Mouse (Mus musculus) MN1 (cell line): ENCODE results near the gene Cdk11b.
"Not testable (repeated sequence)": the region's sequence is repeated elsewhere in the genome, so short reads cannot be mapped to it uniquely, and the experiment has no call there.

ENCODE experiments used
- DNase-seq: peaks from one replicate; pipeline ENCODE4 v3.0.0-alpha.2; 2016; ENCODE audit warnings: low spot score

Gene Cdk11b

DNA sequence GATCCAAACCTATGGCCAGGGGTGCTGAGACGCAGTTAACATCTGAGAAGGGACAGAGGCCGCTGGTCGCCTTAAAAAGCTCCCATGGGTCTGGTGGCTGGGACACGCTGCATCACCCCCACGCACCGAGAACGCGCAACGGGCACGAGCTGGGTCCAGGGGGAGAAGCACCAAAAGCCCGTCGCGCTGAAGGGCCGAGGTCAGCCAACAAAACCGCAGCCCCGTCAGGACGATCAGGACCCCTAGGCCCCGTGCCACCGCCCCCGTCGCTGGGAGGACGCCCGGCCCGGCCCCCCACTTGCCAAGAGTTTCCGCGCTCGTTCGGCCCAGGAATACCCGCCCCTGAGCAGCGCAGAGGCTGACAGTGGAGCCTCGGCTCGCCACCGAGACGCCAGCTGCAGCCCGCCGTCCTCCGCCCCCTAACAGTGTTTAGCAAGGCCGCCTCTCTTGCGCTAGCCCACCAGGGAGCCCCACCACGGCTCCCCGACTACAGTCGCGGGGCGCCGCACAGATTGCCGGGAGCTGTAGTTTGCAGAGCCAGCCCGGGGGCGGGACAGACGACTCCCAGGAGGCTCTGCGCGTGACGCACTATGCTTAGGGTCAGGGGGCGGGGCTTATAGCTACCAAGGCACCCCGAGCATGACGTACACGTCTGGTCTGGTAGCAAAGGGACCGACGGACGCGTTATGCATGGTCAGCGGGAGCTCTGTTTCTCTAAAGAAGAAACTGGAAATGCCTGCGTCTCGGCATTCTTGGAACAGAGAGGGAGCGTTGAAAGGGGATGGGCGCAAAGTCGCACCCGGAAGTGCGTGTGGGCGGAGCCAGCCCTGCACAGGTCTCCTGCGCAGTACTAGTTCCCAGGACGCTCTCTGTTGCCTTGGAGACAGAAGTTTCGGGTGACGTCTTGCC is 44.3 kb downstream of the Cdk11b start, which contains the start of gene Mib2:
Mib2 (minus strand) TSS at position 510 of the 909 bp plus-strand sequence.
- peak; percentile 96 for DNase-seq

DNA sequence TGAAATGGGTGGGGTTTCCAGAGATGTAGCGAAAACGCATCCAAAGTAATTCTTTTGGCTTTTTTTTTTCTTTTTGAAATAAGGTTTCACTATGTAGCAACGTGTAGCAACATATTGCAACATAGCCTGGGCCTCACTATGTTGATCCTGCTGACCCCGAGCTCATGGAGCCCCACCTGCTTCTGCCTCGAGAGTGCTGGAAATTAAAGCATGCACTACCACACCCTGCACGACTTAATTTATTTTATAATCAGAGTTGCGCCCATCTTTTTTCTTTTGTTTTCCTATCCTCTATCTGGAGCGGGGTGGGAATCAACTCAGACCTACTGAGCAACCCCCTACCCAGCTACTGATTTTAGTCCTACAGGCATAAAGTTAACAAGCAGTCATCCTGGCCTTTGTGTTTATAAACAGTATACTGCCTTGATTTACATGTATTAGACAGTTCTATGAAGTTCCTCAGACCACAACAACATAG is 45.0 kb downstream of the Cdk11b start:
- no peak for DNase-seq

DNA sequence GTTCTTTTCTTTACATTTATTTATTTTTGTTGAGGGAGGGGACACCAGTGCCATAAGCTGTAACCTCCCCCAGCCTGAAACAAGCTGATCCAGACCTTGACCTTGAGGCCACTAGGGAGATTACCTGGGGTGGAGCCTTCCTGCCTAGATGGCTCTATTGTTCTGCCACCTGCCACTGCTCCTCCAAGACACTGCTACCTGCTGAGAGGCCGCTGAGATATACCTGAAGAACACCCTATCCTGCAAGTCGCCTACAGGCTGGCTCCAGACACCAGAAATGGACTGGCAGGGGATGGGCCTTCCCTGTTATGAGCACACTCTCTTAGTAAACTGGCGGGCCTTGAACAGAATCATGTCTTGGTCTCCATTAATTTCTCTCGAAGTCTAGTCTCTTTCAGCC is 45.6 kb downstream of the Cdk11b start:
- not testable (repeated sequence) for DNase-seq

DNA sequence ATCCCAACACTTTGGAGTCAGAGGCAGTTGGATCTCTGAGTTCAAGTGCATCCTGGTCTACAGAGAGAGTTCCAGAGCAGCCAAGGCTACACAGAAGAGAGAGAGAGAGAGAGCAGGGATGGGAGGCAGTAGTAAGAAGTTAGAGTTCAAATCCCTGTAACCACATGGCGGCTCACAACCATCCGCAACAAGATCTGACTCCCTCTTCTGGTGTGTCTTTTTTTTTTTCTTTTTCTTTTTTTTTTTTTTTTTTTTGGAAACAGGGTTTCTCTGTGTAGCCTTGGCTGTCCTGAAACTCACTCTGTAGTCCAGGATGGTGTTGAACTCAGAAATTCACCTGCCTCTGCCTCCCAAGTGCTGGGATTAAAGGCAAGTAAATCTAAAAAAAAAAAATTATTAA is 47.4 kb downstream of the Cdk11b start:
- no peak for DNase-seq

DNA sequence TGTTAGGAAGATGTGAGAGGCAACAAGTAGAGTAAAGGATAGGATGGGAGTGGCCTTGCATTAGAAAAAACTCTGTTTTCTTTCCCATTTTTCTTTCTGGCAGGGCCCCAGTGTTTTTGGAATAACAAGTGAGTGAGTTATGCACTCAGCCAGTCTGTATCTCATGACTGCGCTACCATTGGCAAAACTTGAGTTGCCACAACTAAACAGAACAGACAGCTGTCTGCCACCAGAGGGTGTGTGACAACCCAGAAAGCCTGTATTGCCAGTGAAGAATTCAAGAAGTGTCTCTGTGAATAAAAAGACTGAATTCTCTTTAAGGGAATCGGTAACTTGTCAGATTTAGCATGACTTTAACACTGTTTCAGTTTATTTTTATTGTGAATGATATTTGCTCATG is 51.3 kb downstream of the Cdk11b start:
- DNase-seq, result peak; percentile 42

DNA sequence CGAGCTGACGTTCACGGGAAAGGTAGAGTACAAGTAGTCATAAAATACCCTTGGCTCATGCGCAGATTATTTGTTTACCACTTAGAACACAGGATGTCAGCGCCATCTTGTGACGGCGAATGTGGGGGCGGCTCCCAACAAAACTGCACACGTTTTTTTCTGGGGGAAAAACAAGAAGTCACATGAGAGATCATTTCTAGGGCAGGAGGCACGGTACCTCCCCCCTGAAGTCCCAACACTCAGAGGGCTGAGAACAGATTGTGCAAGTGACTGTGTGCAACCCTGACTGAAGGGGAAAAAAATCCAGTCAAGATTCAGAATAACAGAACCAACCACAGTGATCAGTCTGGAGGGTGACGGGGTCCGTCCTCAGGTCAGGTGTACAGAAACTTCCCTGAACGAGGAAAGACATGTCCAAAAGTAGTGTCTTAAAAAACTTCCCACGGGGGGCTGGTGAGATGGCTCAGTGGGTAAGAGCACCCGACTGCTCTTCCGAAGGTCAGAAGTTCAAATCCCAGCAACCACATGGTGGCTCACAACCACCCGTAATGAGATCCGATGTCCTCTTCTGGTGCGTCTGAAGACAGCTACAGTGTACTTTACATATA is 59.1 kb downstream of the Cdk11b start:
- peak; percentile 77 for DNase-seq

DNA sequence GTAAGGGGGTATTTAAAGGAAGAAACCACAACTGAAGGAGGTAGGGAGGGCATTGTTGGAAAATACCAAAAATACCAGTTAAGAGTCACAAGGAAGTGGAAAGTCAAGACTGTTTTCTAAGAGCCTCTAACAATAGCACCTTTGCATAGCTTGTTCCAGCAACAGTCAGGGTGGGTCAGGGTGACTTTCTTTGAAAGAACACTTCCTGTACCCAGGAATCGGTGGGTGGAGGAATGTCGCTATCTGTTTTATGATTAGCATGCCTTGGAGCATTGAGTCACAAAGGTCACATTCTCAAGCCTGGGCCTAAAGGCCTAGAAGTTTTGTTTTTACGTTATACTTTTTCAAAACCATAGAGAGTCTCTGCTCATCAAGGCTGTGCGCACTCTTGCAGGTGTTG is 63.1 kb downstream of the Cdk11b start:
- not testable (repeated sequence) for DNase-seq

DNA sequence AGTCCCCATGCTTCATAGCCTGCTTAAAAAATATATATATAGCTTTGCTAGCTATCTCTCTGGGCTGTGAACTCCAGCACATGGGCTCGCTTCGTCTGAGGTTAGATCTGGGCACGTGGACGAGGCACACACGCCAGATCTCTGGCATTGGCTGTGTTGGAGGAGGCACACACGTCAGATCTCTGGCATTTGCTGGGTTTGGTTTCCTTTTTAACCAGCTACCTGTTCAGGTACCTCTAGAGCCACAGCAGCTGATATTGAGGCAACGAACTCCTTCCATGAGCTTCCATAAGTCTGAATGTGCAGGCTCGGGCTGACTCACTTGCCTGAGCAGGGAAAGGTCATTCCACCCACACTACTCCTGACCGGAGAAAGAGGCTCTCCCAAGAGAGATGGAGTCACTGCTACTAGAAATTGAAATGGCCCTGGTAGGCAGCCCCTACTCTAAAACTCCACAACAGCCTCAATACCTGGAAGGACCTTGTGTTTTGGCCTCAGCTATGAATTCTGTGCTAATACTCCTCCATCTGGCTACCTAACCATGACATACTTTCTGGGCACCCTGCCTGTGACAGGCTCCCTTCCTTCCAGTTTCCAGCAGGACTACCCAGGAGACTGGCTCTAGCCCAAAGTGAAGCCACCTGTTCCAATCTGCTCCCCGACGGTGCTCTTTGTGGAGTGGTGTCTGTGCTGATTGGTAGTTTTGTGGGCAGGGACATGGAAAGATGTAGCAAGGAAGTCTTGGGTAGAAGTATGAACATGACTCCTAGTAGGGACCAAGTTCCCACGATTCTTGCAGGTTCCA is 66.1 kb downstream of the Cdk11b start:
- peak; percentile 27 for DNase-seq

DNA sequence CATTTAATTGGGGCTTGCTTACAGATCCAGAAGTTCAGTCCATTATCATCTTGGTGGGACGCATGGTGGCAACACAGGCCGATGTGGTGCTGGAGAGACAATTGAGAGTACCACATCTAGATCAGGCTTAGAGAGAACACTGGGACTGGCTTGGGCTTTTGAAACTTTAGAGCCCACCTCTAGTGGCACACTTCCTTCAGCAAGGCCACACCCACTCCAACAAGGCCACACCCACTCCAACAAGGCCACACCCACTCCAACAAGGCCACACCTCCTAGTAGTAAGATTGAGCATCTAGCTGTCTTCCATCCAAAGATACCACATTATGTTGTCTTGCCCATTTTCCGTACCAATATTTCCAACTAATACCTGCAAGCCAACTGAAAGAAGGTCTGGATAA is 67.8 kb downstream of the Cdk11b start:
- no peak for DNase-seq

DNA sequence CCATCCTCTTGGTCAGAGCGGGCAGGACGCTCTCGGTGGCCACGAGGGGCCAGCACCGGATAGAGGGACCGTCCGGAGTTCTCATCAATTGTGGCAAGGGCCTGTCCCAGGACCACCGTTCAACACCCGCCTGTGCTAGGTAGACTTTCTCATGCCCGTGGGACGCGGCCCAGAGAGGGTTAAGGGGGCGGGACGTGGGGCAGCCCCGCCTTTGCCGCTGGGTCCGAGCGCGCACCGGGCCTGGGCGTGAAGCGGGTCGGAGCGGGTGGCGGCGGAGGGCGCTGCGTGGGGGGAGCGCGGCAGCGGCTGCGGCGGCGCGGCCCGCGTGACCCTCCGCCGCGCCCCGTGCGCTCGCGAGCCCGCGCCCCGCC is 69.4 kb downstream of the Cdk11b start, which contains the start of gene Fndc10:
Fndc10 (plus strand) TSS at position 232 of the 371 bp plus-strand sequence.
- peak; percentile 75 for DNase-seq

DNA sequence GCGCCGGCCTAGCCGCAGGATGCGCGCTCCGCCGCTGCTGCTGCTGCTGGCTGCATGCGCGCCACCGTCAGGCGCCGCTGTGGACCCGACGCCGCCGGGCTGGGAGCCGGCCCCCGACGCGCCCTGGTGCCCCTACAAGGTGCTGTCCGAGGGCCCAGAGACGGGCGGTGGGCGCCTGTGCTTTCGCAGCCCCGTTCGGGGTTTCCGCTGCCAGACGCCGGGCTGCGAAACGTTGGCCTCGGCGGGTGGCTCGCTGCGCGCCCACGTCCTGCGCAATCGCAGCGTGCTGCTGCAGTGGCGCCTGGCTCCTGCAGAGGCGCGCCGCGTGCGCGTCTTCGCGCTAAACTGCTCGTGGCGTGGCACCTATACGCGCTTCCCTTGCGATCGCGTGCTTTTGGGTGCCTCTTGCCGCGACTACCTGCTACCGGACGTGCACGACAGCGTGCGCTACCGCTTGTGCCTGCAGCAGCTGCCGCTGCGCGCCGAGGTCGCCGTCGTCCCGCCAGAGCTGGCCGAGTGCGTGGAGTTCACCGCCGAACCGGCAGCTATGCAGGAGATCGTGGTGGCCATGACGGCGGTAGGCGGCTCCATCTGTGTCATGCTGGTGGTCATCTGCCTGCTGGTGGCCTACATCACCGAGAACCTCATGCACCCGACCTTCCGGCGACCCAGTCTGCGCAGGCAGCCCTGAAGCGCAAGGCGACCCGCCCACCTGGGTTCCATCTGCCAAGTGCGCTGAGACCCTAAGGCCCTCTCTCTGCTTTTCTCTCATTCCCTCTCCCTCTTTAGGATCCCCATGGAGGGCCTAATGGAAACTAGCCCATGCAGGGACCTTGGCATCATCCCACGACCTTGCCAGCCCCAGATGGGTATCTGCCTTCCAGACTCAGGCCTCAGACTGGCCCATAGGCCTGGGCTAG is 70.1 kb downstream of the Cdk11b start:
- DNase-seq, result peak; percentile 82

DNA sequence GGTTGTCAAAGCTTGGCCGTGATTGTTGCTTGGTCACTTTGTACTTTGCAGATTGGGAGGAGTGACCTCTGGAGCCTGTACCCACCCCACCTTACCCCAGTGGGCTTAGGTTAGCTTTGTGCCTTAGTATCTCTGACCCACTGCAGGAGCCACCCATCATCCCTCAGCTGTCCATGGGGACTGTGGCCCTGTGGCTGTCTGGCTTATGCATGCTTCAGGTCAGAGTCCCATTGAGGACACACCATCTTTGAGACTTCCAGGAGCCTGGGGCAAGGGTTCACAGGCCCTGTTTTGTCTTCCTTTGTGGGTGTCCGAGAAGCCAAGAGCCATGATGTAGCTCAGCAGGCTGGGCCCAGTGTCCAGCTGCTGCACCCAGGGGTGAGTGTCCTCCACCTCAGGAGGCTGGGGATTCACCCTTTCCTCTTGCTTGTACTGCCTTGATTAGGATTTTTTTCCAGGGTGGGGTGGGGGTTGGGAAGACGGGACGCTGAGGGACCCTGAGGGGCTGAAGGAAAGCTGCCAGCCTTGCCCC is 70.9 kb downstream of the Cdk11b start:
- no peak for DNase-seq

DNA sequence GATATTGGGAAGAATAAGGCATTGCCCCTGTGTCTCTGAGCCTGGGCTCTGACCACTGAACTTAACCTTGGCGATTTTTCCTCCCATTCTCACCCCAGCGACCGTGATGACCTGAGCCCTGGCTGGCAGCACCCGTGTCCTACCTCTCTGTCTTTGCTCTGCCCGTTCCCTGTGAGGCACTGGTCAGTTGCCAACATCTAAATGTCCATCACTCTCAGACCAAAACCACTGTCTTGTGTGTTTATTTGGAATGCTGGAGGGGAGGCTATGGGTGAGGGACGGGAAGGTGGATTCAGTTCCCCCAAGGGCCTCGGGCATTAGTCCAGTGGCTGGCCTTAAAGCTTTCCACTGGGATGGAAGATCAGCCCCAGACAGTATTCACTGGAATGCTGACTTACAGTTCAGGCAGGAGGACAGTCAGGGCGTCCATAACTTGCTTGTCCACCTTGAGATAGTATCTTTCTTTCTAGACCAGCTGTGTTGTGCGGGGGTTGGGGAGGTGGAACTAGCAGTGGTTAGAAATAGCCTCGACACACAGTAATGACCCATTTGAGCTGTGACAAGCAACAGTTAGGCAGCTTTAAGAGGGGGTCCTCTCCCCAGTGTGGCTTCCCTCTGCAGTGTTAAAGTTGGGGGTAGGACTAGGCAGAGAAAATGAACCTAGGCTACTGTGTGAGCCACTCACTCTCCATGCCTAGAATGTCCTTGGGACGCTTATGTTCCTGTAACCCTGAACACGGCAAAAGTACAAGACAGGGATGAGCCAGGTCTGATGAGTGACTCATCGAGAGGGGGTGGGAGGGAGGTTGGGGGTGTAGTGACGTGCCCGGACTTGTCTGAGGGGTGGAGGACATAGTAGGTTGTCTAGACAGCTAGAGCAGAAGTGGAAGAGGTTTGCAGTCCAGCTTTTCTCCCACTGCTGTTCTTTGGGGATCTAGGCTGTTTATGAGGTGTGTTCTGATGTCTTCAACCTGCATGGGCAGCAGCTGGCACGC is 71.9 kb downstream of the Cdk11b start:
- peak; percentile 36 for DNase-seq
